Mouse (Mus musculus) NIH3T3 (cell line): ENCODE measurements at regions not wholly inside any gene's neighbourhood (a gene's known extent, or its start where the extent isn't known, plus 50 kb on each side); places are given as distances from the start of the nearest gene placed in this dataset.

ENCODE experiments used
- DNase-seq: peaks from one replicate; pipeline ENCODE4 v3.0.0-alpha.2; 2012; ENCODE audit warnings: low read depth

DNA sequence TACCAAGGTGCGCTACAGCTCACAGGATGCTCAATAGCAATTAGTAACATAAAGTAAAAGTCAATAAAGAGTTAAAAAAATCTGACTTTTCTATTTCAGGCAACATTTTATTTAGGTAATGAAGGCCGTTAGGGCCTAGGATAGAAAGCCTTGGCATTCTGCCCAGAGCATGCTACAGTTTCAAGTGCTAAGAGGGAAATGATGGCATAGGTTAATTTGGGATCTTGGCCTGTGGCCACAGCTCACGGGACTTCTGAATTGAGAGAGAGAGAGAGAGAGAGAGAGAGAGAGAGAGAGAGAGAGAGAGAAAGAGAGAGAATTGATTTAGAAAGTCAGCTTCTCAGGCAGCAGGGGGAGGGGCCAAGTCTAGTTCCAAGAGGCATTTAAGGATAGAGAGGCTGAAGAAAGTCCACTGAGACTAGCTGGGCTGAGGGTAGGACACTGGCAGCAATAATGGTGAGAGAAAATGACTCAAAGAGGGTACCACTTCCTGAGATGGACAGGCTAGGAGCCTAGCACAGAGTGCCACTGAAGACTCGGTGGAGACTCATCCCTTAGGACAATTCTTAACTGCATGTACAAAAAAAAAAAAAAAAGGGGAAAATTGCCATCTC is 52.6 kb upstream of the Klf14 start:
- DNase-seq: peak; percentile 90

DNA sequence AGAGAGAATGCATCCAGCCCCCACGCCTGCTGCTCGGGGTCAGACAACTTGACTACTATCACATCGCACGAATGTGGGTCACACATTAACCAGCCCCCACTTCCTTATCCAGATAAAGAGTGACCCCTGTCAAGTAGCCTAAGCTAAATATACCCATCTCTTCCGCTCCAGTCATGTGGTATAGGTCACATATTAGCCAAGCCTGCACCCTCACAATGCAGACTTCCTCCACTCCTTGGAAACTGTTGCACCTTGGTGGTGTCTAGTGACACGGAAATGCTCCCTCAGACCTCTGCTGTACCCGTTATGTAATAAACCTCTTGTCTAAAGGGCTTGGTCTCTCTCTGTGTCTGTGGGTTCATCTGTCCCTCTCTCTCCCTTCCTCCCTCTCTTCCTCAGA is 57.7 kb upstream of the Klf14 start:
- DNase-seq: no peak

GRCm38 (mm10) chr6:31021776-31022175 is 62.9 kb upstream of the Klf14 start:
- DNase-seq: peak; percentile 25

DNA sequence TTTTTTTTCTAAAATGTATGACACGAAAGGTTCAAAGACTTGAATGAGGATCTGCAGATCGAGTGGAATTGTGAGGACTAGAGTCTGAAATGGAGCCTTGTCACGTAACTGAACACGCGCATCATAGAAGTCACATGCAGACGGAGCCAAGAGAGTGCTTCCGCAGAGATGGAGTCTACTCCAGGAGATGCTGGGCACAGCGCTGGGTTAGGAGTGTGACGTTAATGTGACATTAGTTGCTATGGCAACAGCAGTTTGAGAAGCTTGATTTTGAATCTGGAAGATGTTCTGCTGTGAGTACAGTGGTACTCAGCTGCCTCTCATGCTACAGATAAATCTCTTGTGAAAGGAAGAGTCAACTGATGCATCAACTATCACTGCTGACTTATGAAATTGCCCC is 70.9 kb upstream of the Klf14 start:
- DNase-seq: no peak

DNA sequence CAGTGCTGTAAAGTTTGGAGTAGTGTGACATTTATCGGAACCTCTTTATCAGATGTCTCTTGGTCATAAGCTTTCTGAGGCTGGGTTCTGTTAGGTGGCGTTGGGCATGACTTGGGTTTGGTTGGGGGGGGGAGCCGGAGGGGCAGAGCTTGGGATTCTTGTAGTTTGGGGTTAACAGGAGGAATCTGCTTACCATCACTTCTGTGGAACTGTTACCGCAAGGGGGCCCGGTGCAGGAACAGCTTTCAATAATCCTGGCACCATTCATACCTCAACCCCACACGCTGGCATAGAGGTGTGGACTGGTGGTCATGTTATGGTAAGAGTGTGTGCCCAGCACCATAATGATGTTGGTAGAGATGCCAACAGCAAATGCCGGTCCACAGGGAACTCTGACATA is 72.1 kb upstream of the Klf14 start:
- DNase-seq: no peak

- no peak for DNase-seq
Observed at GRCm38 (mm10) chr6:31032147-31032546, 73.3 kb upstream of the Klf14 start.

DNA sequence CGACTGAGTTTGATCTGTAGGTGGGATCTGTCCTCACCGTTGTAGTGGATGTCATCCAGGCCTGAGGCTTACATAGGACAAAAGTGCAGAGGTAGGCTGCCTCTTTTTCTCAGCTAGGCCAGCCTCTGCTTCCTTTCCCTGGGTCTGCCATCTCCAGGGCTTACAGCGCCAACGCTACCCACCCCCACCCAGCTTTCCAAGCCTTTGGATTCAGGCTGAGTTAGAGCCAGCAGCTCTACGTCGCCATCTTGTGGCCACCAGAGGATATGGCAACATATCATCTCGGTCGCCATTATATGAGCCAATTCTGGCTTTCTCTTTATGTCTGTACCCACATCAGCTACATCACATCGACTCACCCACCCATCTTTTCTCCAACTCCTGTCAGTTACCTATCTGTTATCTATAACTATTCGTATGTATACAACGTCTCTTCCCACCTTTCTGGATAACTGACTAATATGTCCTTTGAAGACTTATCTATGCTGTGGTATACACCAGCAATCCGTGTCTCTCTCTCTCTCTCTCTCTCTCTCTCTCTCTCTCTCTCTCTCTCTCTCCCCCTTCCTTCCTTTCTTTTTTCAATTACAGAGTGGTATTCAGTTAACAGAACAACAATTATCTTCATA is 74.2 kb upstream of the Klf14 start:
- DNase-seq: peak; percentile 94

GRCm38 (mm10) chr6:31034796-31035195 is 75.9 kb upstream of the Klf14 start:
- no peak for DNase-seq

- peak; percentile 42 for DNase-seq
Observed at GRCm38 (mm10) chr6:31037801-31038395, 79.0 kb upstream of the Klf14 start.

GRCm38 (mm10) chr6:31038445-31038844 is 79.6 kb upstream of the Klf14 start:
- DNase-seq: peak; percentile 86

GRCm38 (mm10) chr6:31039485-31039884 is 80.6 kb upstream of the Klf14 start:
- DNase-seq: no peak

- DNase-seq: no peak
Observed at GRCm38 (mm10) chr6:31040783-31041182, 81.9 kb upstream of the Klf14 start.

DNA sequence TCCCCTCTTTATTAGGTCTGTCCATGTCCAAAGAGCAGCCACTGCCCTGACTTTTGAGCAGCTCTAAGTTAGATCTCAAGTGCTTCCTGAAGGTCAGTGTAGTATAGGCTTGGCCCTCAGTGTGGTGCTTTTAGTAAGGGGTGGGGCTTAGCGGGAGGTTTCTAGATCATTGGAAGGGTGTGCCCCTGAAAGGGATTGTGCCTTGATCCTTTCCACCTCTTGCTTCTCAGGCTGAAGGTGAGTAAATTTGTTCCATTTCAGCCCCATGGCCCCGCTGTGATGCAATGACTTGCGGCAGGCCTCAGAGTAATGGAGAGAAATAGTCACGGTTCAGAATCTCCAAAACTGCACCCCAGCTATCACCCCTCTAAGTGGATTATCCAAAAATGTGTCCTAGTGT is 84.5 kb upstream of the Klf14 start:
- no peak for DNase-seq

- DNase-seq: no peak
Observed at GRCm38 (mm10) chr6:31043919-31044318, 85.0 kb upstream of the Klf14 start.

DNA sequence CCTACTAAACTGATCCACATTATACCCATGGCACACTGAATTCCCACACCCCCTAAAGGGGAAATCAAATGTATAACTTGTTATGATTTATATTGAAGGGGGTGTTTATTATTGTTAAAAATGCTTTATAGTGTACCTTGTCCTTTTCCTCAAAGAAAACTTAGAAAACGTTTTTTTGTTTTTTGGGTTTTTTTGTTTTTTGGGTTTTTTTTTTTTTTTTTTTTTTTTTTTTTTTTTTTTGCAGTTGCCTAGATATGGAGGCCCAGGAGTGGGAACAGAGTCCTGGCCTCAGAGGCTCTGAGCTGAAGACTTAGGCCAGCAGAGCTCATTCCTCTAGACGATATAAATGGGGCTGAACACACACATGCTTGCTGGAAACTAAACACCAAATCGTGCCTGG is 87.3 kb upstream of the Klf14 start:
- no peak for DNase-seq

DNA sequence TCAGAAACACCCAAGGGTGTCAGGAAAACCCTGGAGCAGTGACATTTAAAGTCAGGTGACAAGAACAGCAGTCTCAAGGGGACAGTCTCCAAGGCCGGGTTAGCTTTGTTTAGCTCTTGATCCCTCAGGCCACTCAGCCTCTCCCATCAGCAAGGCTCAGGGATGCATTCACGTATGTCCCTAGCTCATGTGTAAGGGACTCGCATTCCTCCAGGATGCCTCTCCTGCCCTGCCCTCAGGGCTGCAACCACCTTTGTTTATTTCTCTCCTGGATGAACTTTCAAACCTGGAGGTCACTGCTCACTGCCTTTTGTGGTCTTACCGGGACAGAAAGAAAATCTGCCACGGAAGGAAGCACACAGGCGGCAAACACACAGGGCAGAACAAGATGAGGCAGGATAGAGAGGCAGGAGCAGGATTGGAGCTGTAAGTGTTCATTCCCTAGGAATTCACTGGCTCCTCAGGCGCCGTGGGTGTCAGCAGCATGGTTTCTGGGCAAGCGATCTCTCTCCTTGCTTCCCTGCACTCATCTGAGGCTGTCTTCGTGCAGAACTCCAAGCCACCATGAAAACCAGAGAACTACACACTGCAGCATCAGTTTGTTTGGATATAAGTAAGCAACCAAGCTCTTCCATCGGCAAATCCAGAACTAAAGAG is 90.2 kb upstream of the Klf14 start:
- no peak for DNase-seq

DNA sequence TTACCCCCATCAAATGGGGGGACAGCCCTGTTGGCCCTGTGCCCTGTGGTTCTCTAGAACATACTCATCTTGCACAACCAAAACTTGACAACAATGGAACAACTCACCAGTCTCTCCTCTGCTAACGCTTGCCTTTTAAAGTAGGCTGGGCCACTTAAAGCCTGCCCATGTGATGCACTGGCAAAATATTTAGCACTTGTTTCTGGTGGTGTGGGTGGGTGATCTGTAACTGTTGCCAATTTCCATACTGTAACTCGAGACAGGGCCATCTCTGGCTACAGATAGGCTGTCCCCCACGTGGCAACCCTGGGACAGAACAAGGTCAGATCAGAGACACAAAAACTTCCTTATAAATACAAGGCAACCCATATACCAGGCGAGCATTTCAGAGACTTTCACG is 92.0 kb upstream of the Klf14 start:
- DNase-seq: peak; percentile 58

DNA sequence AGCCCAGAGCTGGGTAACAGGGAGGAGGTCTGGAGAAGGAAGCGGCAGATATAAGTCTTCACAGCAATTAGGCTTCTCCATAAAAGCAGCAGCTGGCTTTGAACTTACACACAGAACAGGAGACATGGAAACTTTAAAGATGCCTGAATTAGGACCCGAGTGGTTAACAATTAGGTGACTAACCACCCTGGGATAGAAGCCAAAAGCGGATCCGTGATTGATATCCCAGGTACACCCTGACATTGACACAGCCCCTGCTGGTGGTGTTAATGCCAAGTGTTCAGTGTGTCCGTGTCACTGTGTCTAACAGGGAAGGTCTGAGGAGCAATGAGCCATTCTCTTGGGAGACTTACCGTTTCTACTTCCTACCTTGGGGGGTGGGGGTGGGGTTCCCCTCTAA is 92.9 kb upstream of the Klf14 start:
- DNase-seq: peak; percentile 65

- DNase-seq: peak; percentile 87
Observed at GRCm38 (mm10) chr6:31053003-31053402, 94.1 kb upstream of the Klf14 start.

- DNase-seq: no peak
Observed at GRCm38 (mm10) chr6:31056786-31057566, 98.1 kb upstream of the Klf14 start.

- DNase-seq: no peak
Observed at GRCm38 (mm10) chr6:31058299-31058698, 99.4 kb upstream of the Klf14 start.

DNA sequence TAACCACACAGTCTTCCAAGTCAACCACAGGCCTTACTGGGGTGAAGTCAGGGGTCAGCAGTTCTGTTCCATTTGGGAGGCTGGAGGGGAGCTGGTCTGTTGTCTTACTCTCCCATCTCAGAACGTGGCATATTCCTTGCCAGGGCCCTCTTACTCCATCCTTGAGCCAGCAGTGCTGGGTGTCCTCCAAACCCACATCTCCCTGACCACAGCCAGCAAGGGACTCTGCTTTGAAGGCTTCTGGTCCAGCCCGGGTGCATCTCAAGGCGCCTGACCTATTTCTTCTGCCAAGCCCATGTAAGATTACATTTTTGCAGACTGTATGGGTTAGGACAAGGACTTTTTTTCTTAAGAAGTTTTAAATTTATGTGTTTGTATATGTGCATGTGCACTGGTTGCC is 100.1 kb upstream of the Klf14 start:
- DNase-seq: peak; percentile 65
